Mouse (Mus musculus): ENCODE data around the gene Dck. TPM values are rescaled to one million over a fixed set of nuclear protein-coding genes. Genes with fewer than 3 reads are reported as not detected.

Gene Dck
- polyA plus RNA-seq, 1 experiment, result 165 TPM

- WGBS, result 84% methylated on average over 7 of the region's 7 CpGs
- H3K27ac ChIP-seq (ENCODE audit: insufficient read depth, low read depth, low read length), result no peak overlapping the region
- H3K4me3 ChIP-seq (ENCODE audit: insufficient read depth, low read depth, low read length), result no peak overlapping the region
- H3K4me1 ChIP-seq (ENCODE audit: control insufficient read depth, insufficient read depth, low read length), result no peaks in the 10 kb centered on the region
- TF ChIP-seq CTCF (IDR thresholded peaks at IDR 0.05; ENCODE audit: insufficient read depth, low read depth, low read length), result no peak
- no peak for TF ChIP-seq POLR2A (IDR thresholded peaks at IDR 0.05; ENCODE audit: insufficient read depth, low read depth, low read length)
Observed at GRCm38 (mm10) chr5:88782072-88782765, 17.4 kb downstream of the Dck start.

- no peaks in the 10 kb centered on the region for H3K4me1 ChIP-seq (ENCODE audit: control insufficient read depth, insufficient read depth, low read length)
- no peak for TF ChIP-seq POLR2A (IDR thresholded peaks at IDR 0.05; ENCODE audit: insufficient read depth, low read depth, low read length)
- no peak for TF ChIP-seq CTCF (IDR thresholded peaks at IDR 0.05; ENCODE audit: insufficient read depth, low read depth, low read length)
- H3K4me3 ChIP-seq (ENCODE audit: insufficient read depth, low read depth, low read length), result no peak overlapping the region
- 60% methylated on average over 1 of the region's 1 CpGs for WGBS
- H3K27ac ChIP-seq (ENCODE audit: insufficient read depth, low read depth, low read length), result no peak overlapping the region
Observed at GRCm38 (mm10) chr5:88785059-88785458, 20.3 kb downstream of the Dck start.

- WGBS, result 28% methylated on average over 9 of the region's 9 CpGs
- Histone ChIP-seq H3K4me3 (ENCODE audit: insufficient read depth, low read depth, low read length) (no peak overlapping the region), H3K27ac (ENCODE audit: insufficient read depth, low read depth, low read length) (no peak overlapping the region), H3K4me1 (ENCODE audit: control insufficient read depth, insufficient read depth, low read length) (no peaks in the 10 kb centered on the region)
- no peak for TF ChIP-seq CTCF (IDR thresholded peaks at IDR 0.05; ENCODE audit: insufficient read depth, low read depth, low read length)
- no peak for TF ChIP-seq POLR2A (IDR thresholded peaks at IDR 0.05; ENCODE audit: insufficient read depth, low read depth, low read length)
Observed at GRCm38 (mm10) chr5:88790675-88791074, 25.9 kb downstream of the Dck start.

GRCm38 (mm10) chr5:88791256-88792245, 26.8 kb downstream of the Dck start:
- Histone ChIP-seq H3K27ac (ENCODE audit: insufficient read depth, low read depth, low read length) (no peak overlapping the region), H3K4me1 (ENCODE audit: control insufficient read depth, insufficient read depth, low read length) (0 out of 2 replicates have a peak, but pooled peaks cover 1% of the 10 kb centered on the region), H3K4me3 (ENCODE audit: insufficient read depth, low read depth, low read length) (no peak overlapping the region)
- TF ChIP-seq POLR2A (IDR thresholded peaks at IDR 0.05; ENCODE audit: insufficient read depth, low read depth, low read length) (no peak), CTCF (IDR thresholded peaks at IDR 0.05; ENCODE audit: insufficient read depth, low read depth, low read length) (peak; percentile 39; the same call in 1 of the 2 replicates)
- 27% methylated on average over 10 of the region's 10 CpGs for WGBS

- WGBS, result 92% methylated on average over 3 of the region's 3 CpGs
- 0 out of 2 replicates have a peak, but pooled peaks cover 3% of the 10 kb centered on the region for H3K4me1 ChIP-seq (ENCODE audit: control insufficient read depth, insufficient read depth, low read length)
- no peak overlapping the region for H3K27ac ChIP-seq (ENCODE audit: insufficient read depth, low read depth, low read length)
- TF ChIP-seq POLR2A (IDR thresholded peaks at IDR 0.05; ENCODE audit: insufficient read depth, low read depth, low read length) (no peak), CTCF (IDR thresholded peaks at IDR 0.05; ENCODE audit: insufficient read depth, low read depth, low read length) (no peak)
- H3K4me3 ChIP-seq (ENCODE audit: insufficient read depth, low read depth, low read length), result no peak overlapping the region
Observed at GRCm38 (mm10) chr5:88793676-88794075, 28.9 kb downstream of the Dck start.

GRCm38 (mm10) chr5:88795910-88796584, 31.3 kb downstream of the Dck start:
- H3K27ac ChIP-seq (ENCODE audit: insufficient read depth, low read depth, low read length), result no peak overlapping the region
- 65% methylated on average over 9 of the region's 9 CpGs for WGBS
- H3K4me3 ChIP-seq (ENCODE audit: insufficient read depth, low read depth, low read length), result no peak overlapping the region
- H3K4me1 ChIP-seq (ENCODE audit: control insufficient read depth, insufficient read depth, low read length), result 0 out of 2 replicates have a peak, but pooled peaks cover 3% of the 10 kb centered on the region
- no peak for TF ChIP-seq POLR2A (IDR thresholded peaks at IDR 0.05; ENCODE audit: insufficient read depth, low read depth, low read length)
- no peak for TF ChIP-seq CTCF (IDR thresholded peaks at IDR 0.05; ENCODE audit: insufficient read depth, low read depth, low read length)

- Histone ChIP-seq H3K4me3 (ENCODE audit: insufficient read depth, low read depth, low read length) (no peak overlapping the region), H3K4me1 (ENCODE audit: control insufficient read depth, insufficient read depth, low read length) (0 out of 2 replicates have a peak, but pooled peaks cover 3% of the 10 kb centered on the region), H3K27ac (ENCODE audit: insufficient read depth, low read depth, low read length) (no peak overlapping the region)
- no peak for TF ChIP-seq POLR2A (IDR thresholded peaks at IDR 0.05; ENCODE audit: insufficient read depth, low read depth, low read length)
- no peak for TF ChIP-seq CTCF (IDR thresholded peaks at IDR 0.05; ENCODE audit: insufficient read depth, low read depth, low read length)
- WGBS, result 88% methylated on average over 11 of the region's 11 CpGs
Observed at GRCm38 (mm10) chr5:88796588-88796987, 31.8 kb downstream of the Dck start.

GRCm38 (mm10) chr5:88797121-88797520, 32.3 kb downstream of the Dck start:
- Histone ChIP-seq H3K4me3 (ENCODE audit: insufficient read depth, low read depth, low read length) (no peak overlapping the region), H3K27ac (ENCODE audit: insufficient read depth, low read depth, low read length) (no peak overlapping the region), H3K4me1 (ENCODE audit: control insufficient read depth, insufficient read depth, low read length) (0 out of 2 replicates have a peak, but pooled peaks cover 3% of the 10 kb centered on the region)
- 79% methylated on average over 6 of the region's 6 CpGs for WGBS
- no peak for TF ChIP-seq POLR2A (IDR thresholded peaks at IDR 0.05; ENCODE audit: insufficient read depth, low read depth, low read length)
- TF ChIP-seq CTCF (IDR thresholded peaks at IDR 0.05; ENCODE audit: insufficient read depth, low read depth, low read length), result no peak
